Mouse (Mus musculus): ENCODE data around the gene Tmem128.

- TF ChIP-seq CTCF (IDR thresholded peaks at IDR 0.05; ENCODE audit: low read depth), result no peak
- TF ChIP-seq EP300 (IDR thresholded peaks at IDR 0.05; ENCODE audit: low read depth), result no peak
These were observed 15.8 kb downstream of the Tmem128 start, which contains the start of gene Otop1 for GRCm38 (mm10) chr5:38275771-38276170.
